Mouse (Mus musculus) embryonic facial prominence, embryonic 14.5 days (tissue): Measurements from ENCODE around the gene Psmd13. TPM values are rescaled to one million over a fixed set of nuclear protein-coding genes. Genes with fewer than 3 reads are reported as not detected.

ENCODE experiments used
- ATAC-seq: fragments of 200-750 bp; cut with Nextera tagmentation; 2 replicates; pipeline ENCODE4 v1.8.0; 2017; ENCODE audit warnings: low read depth, moderate number of reproducible peaks, moderate TSS enrichment
- DNase-seq: peaks from one replicate; pipeline ENCODE4 v3.0.0-alpha.2; 2015; ENCODE audit warnings: low spot score
- H3K27ac ChIP-seq: fragments of 300-500 bp; sonication (generic); replicated peaks from 2 replicates; pipeline ENCODE4 v1.5.1; 2014; ENCODE audit warnings: low read depth, mild to moderate bottlenecking, low read length, moderate library complexity
- H3K27me3 ChIP-seq: fragments of 300-500 bp; sonication (generic); replicated peaks from 2 replicates; pipeline ENCODE4 v1.6.1; 2014; ENCODE audit warnings: low read length; ENCODE audit not compliant: control insufficient read depth, insufficient read depth
- H3K36me3 ChIP-seq: fragments of 300-500 bp; sonication (generic); 2 replicates; pipeline ENCODE4 v1.6.1; 2014; ENCODE audit warnings: low read length, mixed read lengths; ENCODE audit not compliant: control insufficient read depth, insufficient read depth
- H3K4me1 ChIP-seq: fragments of 300-500 bp; sonication (generic); 2 replicates; pipeline ENCODE4 v1.6.1; 2014; ENCODE audit warnings: antibody characterized with exemption, low read length; ENCODE audit not compliant: control insufficient read depth, insufficient read depth
- H3K4me2 ChIP-seq: fragments of 300-500 bp; sonication (generic); 2 replicates; pipeline ENCODE4 v1.6.1; 2014; ENCODE audit warnings: low read depth, mild to moderate bottlenecking, low read length, moderate library complexity, mixed read lengths
- H3K4me3 ChIP-seq: fragments of 300-500 bp; sonication (generic); 2 replicates; pipeline ENCODE4 v1.5.1; 2014; ENCODE audit warnings: low read depth, mild to moderate bottlenecking, low read length
- H3K9ac ChIP-seq: fragments of 300-500 bp; sonication (generic); 2 replicates; pipeline ENCODE4 v1.6.1; 2014; ENCODE audit warnings: low read depth, mild to moderate bottlenecking, low read length, moderate library complexity, mixed read lengths
- H3K9me3 ChIP-seq: fragments of 300-500 bp; sonication (generic); 2 replicates; pipeline ENCODE4 v1.6.1; 2016; ENCODE audit warnings: low read length; ENCODE audit not compliant: control insufficient read depth
- WGBS: fragments of 180-500 bp; shearing (Covaris S2); extraction: QIAGEN DNeasy Blood & Tissue Kit; methylation state at CpG from one replicate; pipeline ENCODE4 v1.1.7; 2014; 5-methylcytosine and 5-hydroxymethylcytosine counted together
- polyA plus RNA-seq: library from polyadenylated mRNA; unstranded; fragments of >200 nt; fragmentation: Nextera tagmentation; extraction: Ambion mirVana; gene quantifications from 2 replicates; pipeline ENCODE4 v1.2.1, GENCODE M21; 2014

The Psmd13 gene
- polyA plus RNA-seq, 1 experiment from 2014 or later, result 127 TPM

- 2% methylated on average over 33 of the region's 33 CpGs for WGBS
- peaks cover 19% of the 10 kb centered on the region for H3K4me1 ChIP-seq
These were observed 59.7 kb downstream of the Psmd13 start, which contains the start of gene Pgghg for GRCm38 (mm10) chr7:140941222-140942051. Pgghg (plus strand) TSS chr7:140941391.

GRCm38 (mm10) chr7:140942341-140942740 lies 60.6 kb downstream of the Psmd13 start:
- peak overlapping the region; percentile 83 for H3K9ac ChIP-seq
- peaks cover 19% of the 10 kb centered on the region for H3K4me1 ChIP-seq
- peak overlapping the region; percentile 97 for H3K27ac ChIP-seq
- DNase-seq (no peak), ATAC-seq (no peak)
- H3K4me3 ChIP-seq, result peak overlapping the region; percentile 56
- H3K36me3 ChIP-seq, result peaks cover 26% of the 10 kb centered on the region
- 50% methylated on average over 9 of the region's 9 CpGs for WGBS
- H3K27me3 ChIP-seq, result no peaks in the 10 kb centered on the region
- peak overlapping the region; percentile 78 for H3K4me2 ChIP-seq
- no peaks in the 10 kb centered on the region for H3K9me3 ChIP-seq

More at GRCm38 (mm10) chr7:140941222-140942051, 59.7 kb downstream of the Psmd13 start, which contains the start of gene Pgghg:
- Histone ChIP-seq H3K27ac (peak within 1 kb of the TSS; percentile 97), H3K4me3 (peak within 1 kb of the TSS; percentile 56), H3K36me3 (peaks cover 17% of the 10 kb centered on the region), H3K9me3 (no peaks in the 10 kb centered on the region), H3K9ac (peak within 1 kb of the TSS; percentile 83), H3K27me3 (no peaks in the 10 kb centered on the region), H3K4me2 (peak within 1 kb of the TSS; percentile 78)
- DNase-seq (peak; percentile 94), ATAC-seq (peak; percentile 90)

- 0 out of 2 replicates have a peak overlapping the region, but pooled peaks have one; percentile 0 for H3K9ac ChIP-seq
- ATAC-seq (no peak), DNase-seq (no peak)
- peaks cover 31% of the 10 kb centered on the region for H3K36me3 ChIP-seq
- no peak overlapping the region for H3K4me3 ChIP-seq
- H3K4me2 ChIP-seq, result peak overlapping the region; percentile 78
- WGBS, result 86% methylated on average over 10 of the region's 10 CpGs
- no peaks in the 10 kb centered on the region for H3K9me3 ChIP-seq
- H3K4me1 ChIP-seq, result peaks cover 19% of the 10 kb centered on the region
- H3K27me3 ChIP-seq, result no peaks in the 10 kb centered on the region
- peak overlapping the region; percentile 97 for H3K27ac ChIP-seq
These were observed 61.0 kb downstream of the Psmd13 start for GRCm38 (mm10) chr7:140942811-140943210.

- ATAC-seq (no peak), DNase-seq (no peak)
- no peak overlapping the region for H3K27ac ChIP-seq
- H3K9me3 ChIP-seq, result no peaks in the 10 kb centered on the region
- H3K4me3 ChIP-seq, result no peak overlapping the region
- 0 out of 2 replicates have a peak overlapping the region, but pooled peaks have one; percentile 0 for H3K9ac ChIP-seq
- peaks cover 19% of the 10 kb centered on the region for H3K4me1 ChIP-seq
- H3K4me2 ChIP-seq, result no peak overlapping the region
- WGBS, result 77% methylated on average over 4 of the region's 4 CpGs
- H3K36me3 ChIP-seq, result peaks cover 36% of the 10 kb centered on the region
- H3K27me3 ChIP-seq, result no peaks in the 10 kb centered on the region
These were observed 61.6 kb downstream of the Psmd13 start for GRCm38 (mm10) chr7:140943356-140943755.

GRCm38 (mm10) chr7:140944236-140944635 lies 62.5 kb downstream of the Psmd13 start:
- no peak overlapping the region for H3K4me3 ChIP-seq
- no peaks in the 10 kb centered on the region for H3K9me3 ChIP-seq
- H3K4me2 ChIP-seq, result no peak overlapping the region
- peaks cover 12% of the 10 kb centered on the region for H3K4me1 ChIP-seq
- no peak overlapping the region for H3K9ac ChIP-seq
- H3K27me3 ChIP-seq, result no peaks in the 10 kb centered on the region
- 85% methylated on average over 7 of the region's 7 CpGs for WGBS
- no peak overlapping the region for H3K27ac ChIP-seq
- no peak for ATAC-seq
- peaks cover 45% of the 10 kb centered on the region for H3K36me3 ChIP-seq
- no peak for DNase-seq

GRCm38 (mm10) chr7:140945247-140945646 lies 63.5 kb downstream of the Psmd13 start:
- DNase-seq (no peak), ATAC-seq (no peak)
- no peak overlapping the region for H3K27ac ChIP-seq
- no peak overlapping the region for H3K4me3 ChIP-seq
- no peaks in the 10 kb centered on the region for H3K27me3 ChIP-seq
- peaks cover 7% of the 10 kb centered on the region for H3K4me1 ChIP-seq
- H3K9ac ChIP-seq, result no peak overlapping the region
- H3K4me2 ChIP-seq, result no peak overlapping the region
- WGBS, result 87% methylated on average over 5 of the region's 5 CpGs
- H3K9me3 ChIP-seq, result no peaks in the 10 kb centered on the region
- peaks cover 54% of the 10 kb centered on the region for H3K36me3 ChIP-seq

GRCm38 (mm10) chr7:140946311-140946710 lies 64.5 kb downstream of the Psmd13 start:
- Histone ChIP-seq H3K27me3 (no peaks in the 10 kb centered on the region), H3K9me3 (no peaks in the 10 kb centered on the region), H3K4me1 (peaks cover 14% of the 10 kb centered on the region), H3K9ac (no peak overlapping the region), H3K4me2 (no peak overlapping the region), H3K36me3 (peaks cover 54% of the 10 kb centered on the region), H3K27ac (no peak overlapping the region), H3K4me3 (no peak overlapping the region)
- WGBS, result 90% methylated on average over 10 of the region's 10 CpGs
- ATAC-seq (no peak), DNase-seq (no peak)

- Histone ChIP-seq H3K27ac (no peak overlapping the region), H3K4me2 (no peak overlapping the region), H3K4me3 (no peak overlapping the region), H3K9me3 (no peaks in the 10 kb centered on the region), H3K4me1 (peaks cover 16% of the 10 kb centered on the region), H3K9ac (0 out of 2 replicates have a peak overlapping the region, but pooled peaks have one; percentile 34), H3K27me3 (no peaks in the 10 kb centered on the region), H3K36me3 (peaks cover 54% of the 10 kb centered on the region)
- WGBS, result 66% methylated on average over 7 of the region's 7 CpGs
- DNase-seq (no peak), ATAC-seq (no peak)
These were observed 65.2 kb downstream of the Psmd13 start for GRCm38 (mm10) chr7:140946980-140947379.
